Mouse (Mus musculus): ENCODE data around the gene Trim29.

- TF ChIP-seq POLR2AphosphoS5 (IDR thresholded peaks at IDR 0.05; ENCODE audit: borderline replicate concordance, low read depth, low read length) (no peak), SIN3A (IDR thresholded peaks at IDR 0.05; ENCODE audit: low read length) (no peak), CTCF (IDR thresholded peaks at IDR 0.05 in 2 of 3, conservative IDR thresholded peaks at IDR 0.05 in 1 of 3; ENCODE audit: control insufficient read depth in 1 of 3, insufficient read depth in 1 of 3, low read depth in 2 of 3, low read length in 3 of 3, poor library complexity in 1 of 3, severe bottlenecking in 1 of 3) (no peak), ZC3H11A (IDR thresholded peaks at IDR 0.05; ENCODE audit: low read depth, low read length) (no peak), HCFC1 (IDR thresholded peaks at IDR 0.05; ENCODE audit: low read depth, low read length) (no peak), POLR2A (IDR thresholded peaks at IDR 0.05; ENCODE audit: control insufficient read depth in 1 of 2, insufficient read depth in 1 of 2, low read depth in 1 of 2, low read length in 2 of 2, poor library complexity in 1 of 2) (no peak), USF1 (IDR thresholded peaks at IDR 0.05; ENCODE audit: low read depth, low read length) (no peak), CHD2 (IDR thresholded peaks at IDR 0.05; ENCODE audit: low read length) (no peak)
These were observed 25.4 kb upstream of the Trim29 start for GRCm38 (mm10) chr9:43285281-43285680.

All from MEL (cell line).